Mouse (Mus musculus) ES-Bruce4 (cell line): Measurements from ENCODE around the gene Tlr13.

Source experiments
- CTCF ChIP-seq: IDR thresholded peaks from one replicate; pipeline ENCODE4 v1.8.1; 2011; ENCODE audit warnings: low read depth, low read length
- EP300 ChIP-seq: IDR thresholded peaks from 2 replicates; pipeline ENCODE4 v1.6.1; 2011; ENCODE audit warnings: low read depth, low read length; ENCODE audit not compliant: insufficient read depth
- POLR2A ChIP-seq: IDR thresholded peaks from one replicate; pipeline ENCODE4 v1.8.1; 2011; ENCODE audit warnings: low read length; ENCODE audit not compliant: insufficient read depth

DNA sequence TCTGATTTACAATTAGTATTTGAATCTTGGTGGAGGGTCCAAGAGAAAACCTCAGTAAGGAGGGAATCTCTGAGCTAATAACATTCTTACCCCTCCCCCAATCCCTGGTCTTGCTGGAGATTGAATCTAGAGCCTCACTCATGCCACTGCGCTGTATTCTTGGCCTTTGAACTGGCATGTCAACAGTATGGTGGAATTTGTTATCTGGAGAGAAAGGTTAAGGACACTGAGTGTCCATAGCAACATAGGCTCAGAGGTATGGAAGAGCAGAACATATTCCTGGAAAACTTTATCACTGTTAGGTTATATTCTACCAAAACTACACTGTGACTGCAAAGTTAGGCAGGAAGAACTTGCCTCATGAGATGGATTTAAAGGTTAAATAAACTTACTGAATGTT lies 28.3 kb upstream of the Tlr13 start:
- TF ChIP-seq CTCF, result no peak
- TF ChIP-seq POLR2A, result no peak
- no peak for TF ChIP-seq EP300
